Mouse (Mus musculus) erythroblast, embryonic 14.5 days (primary cell): Measurements from ENCODE around the gene Fam214a.

ENCODE experiments used
- GATA1 ChIP-seq: IDR thresholded peaks from 2 replicates; pipeline ENCODE4 v1.6.1; 2012; ENCODE audit warnings: low read length, inconsistent platforms, mixed read lengths
- TAL1 ChIP-seq: IDR thresholded peaks from 3 replicates; pipeline ENCODE4 v1.6.1; 2012; ENCODE audit warnings: low read length, inconsistent platforms, mixed read lengths

GRCm38 (mm10) chr9:74966200-74966599 lies 13.5 kb downstream of the Fam214a start:
- no peak for TF ChIP-seq GATA1
- no peak for TF ChIP-seq TAL1
